Mouse (Mus musculus): ENCODE data around the gene Grid2. TPM values are rescaled to one million over a fixed set of nuclear protein-coding genes. Genes with fewer than 3 reads are reported as not detected.

The Grid2 gene
- polyA plus RNA-seq (2021), result not detected

DNA sequence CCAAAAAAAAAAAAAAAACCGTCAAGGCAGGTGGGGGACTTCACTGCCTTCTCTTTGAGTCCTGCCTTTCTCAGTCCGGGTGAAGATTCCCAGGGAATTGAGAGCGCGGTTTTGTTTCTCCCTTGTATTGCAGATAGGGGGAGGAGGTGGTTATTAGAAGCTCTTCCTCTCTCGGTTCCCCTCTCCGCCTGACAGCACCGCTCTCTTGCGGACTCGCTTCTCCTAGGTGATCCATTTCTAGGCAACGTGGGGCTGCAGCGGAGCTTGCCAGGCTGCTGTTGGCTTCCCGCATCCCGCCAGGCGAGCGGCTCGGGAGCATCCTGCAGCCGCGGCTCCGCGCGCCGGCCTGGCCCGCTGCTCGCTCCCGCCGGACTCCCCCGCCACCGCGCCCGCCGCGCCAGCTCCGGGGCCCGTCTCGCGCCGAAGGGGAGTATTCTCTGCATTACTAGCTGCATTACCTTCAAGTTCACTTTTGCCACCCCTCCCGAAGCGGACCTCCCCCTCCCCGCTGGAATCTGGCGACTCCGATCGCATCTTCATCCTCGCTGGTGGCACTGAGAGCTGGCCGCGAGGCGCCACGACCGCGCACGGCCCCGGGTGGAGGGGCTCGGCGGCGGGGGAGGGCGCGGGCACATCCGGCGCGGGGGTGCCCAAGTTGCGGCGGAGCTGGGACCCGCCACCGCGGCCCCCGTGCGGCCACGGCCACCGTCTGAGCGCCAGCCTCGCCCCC, at the start of gene Grid2:
Gene Grid2 (plus strand): TSS at position 51 of the 730 bp plus-strand sequence.
- DNase-seq (ENCODE audit: low read depth, low spot score), result no peak
- POLR2A ChIA-PET, result no interaction called here
- in situ Hi-C loops (cut with MboI; ENCODE audit: low pct_unique_long_range_greater_than_20kb), result no loop called here

GRCm38 (mm10) chr6:63250738-63251137, 4.9 kb upstream of the Grid2 start:
- peaks cover 5% of the 10 kb centered on the region for H3K27me3 ChIP-seq
- in situ Hi-C loops (cut with MboI; ENCODE audit: low pct_unique_long_range_greater_than_20kb), result no loop called here
- no peak for DNase-seq (ENCODE audit: low read depth, low spot score)

More for the DNA sequence above, at the start of gene Grid2:
- no peak for ATAC-seq
- no peak for TF ChIP-seq CTCF (IDR thresholded peaks at IDR 0.05)
- CTCF ChIA-PET, result no interaction called here
- H3K27me3 ChIP-seq, result peaks cover 7% of the 10 kb centered on the region

GRCm38 (mm10) chr6:63256556-63257405, 1.1 kb downstream of the Grid2 start:
- DNase-seq (ENCODE audit: low read depth, low spot score) (no peak), ATAC-seq (no peak)
- POLR2A ChIA-PET, result no interaction called here
- CTCF ChIA-PET, result no interaction called here
- peaks cover 8% of the 10 kb centered on the region for H3K27me3 ChIP-seq
- no peak for TF ChIP-seq CTCF (IDR thresholded peaks at IDR 0.05)
- in situ Hi-C loops (cut with MboI; ENCODE audit: low pct_unique_long_range_greater_than_20kb), result no loop called here

More at GRCm38 (mm10) chr6:63250738-63251137, 4.9 kb upstream of the Grid2 start:
- ChIA-PET POLR2A (no interaction called here), CTCF (no interaction called here)
- no peak for ATAC-seq
- no peak for TF ChIP-seq CTCF (IDR thresholded peaks at IDR 0.05)

DNA sequence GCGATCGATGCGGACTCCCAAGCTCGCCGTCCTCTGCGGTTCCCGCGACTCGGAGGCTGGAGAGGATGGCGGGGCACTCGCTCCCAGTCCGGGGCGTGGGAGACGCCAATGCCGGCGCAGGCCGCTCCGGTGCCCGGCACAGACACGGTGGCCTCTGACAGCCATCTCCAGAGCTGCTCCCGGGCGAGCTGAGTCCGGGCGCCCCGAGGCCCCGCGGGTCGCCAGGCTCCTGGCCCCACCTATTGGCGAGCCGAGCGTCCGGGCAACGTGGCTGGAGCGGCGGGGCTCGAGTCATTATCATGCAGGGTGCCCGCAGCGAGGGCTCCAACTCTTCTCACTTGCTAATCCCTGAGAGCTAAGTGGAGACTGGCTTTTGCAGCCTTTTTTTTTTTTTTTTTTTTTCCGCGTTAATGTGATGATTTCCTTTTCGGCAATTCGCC, 1.8 kb downstream of the Grid2 start:
- CTCF ChIA-PET, result no interaction called here
- in situ Hi-C loops (cut with MboI; ENCODE audit: low pct_unique_long_range_greater_than_20kb), result no loop called here

GRCm38 (mm10) chr6:63257876-63258275, 2.2 kb downstream of the Grid2 start:
- ChIA-PET CTCF (no interaction called here), POLR2A (no interaction called here)
- TF ChIP-seq CTCF (IDR thresholded peaks at IDR 0.05), result no peak
- ATAC-seq (no peak), DNase-seq (ENCODE audit: low read depth, low spot score) (no peak)
- in situ Hi-C loops (cut with MboI; ENCODE audit: low pct_unique_long_range_greater_than_20kb), result no loop called here
- H3K27me3 ChIP-seq, result peaks cover 8% of the 10 kb centered on the region

More for the DNA sequence above, 1.8 kb downstream of the Grid2 start:
- TF ChIP-seq CTCF (IDR thresholded peaks at IDR 0.05), result no peak
- ATAC-seq, result no peak
- DNase-seq (ENCODE audit: low read depth, low spot score), result no peak
- POLR2A ChIA-PET, result no interaction called here
- peaks cover 8% of the 10 kb centered on the region for H3K27me3 ChIP-seq

GRCm38 (mm10) chr6:63259764-63260163, 4.1 kb downstream of the Grid2 start:
- in situ Hi-C loops (cut with MboI; ENCODE audit: low pct_unique_long_range_greater_than_20kb), result no loop called here
- CTCF ChIA-PET, result no interaction called here
- POLR2A ChIA-PET, result no interaction called here
- ATAC-seq (no peak), DNase-seq (ENCODE audit: low read depth, low spot score) (no peak)
- peaks cover 4% of the 10 kb centered on the region for H3K27me3 ChIP-seq
- no peak for TF ChIP-seq CTCF (IDR thresholded peaks at IDR 0.05)

GRCm38 (mm10) chr6:63284419-63284818, 28.7 kb downstream of the Grid2 start:
- DNase-seq (ENCODE audit: low read depth, low spot score), result no peak
- TF ChIP-seq CTCF (IDR thresholded peaks at IDR 0.05), result no peak
- no peak for ATAC-seq
- ChIA-PET POLR2A (no interaction called here), CTCF (no interaction called here)
- in situ Hi-C loops (cut with MboI; ENCODE audit: low pct_unique_long_range_greater_than_20kb), result no loop called here
- no peaks in the 10 kb centered on the region for H3K27me3 ChIP-seq

DNA sequence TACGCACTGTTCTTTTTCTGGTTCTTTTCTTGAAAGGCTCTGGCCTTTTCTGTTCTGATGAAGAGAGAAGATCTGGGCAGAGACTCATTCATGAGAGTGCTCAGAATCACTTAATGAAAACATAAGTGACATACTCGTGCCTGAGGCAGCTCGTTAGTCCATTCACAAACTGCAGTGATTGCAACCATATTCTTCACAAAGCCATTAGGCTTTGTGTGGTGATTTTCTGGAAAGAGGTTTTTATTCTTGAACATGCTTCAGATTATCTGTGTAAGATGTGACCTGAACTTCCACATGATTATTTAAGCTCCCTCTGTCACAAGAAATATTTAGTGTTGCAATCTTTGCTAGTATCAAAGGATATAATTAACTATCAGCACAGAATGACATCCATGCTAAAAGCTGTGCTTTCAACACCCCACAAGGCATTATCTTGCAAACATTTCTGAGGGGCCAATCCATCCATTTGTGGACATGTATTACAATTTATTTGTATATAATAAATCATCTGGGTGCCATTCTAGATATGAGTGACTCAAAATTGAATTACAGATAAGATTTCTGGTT, 86.8 kb downstream of the Grid2 start:
- in situ Hi-C loops (cut with MboI; ENCODE audit: low pct_unique_long_range_greater_than_20kb), result no loop called here
- ChIA-PET CTCF (no interaction called here), POLR2A (no interaction called here)
- no peak for DNase-seq (ENCODE audit: low read depth, low spot score)
- no peak for TF ChIP-seq CTCF (IDR thresholded peaks at IDR 0.05)
- no peaks in the 10 kb centered on the region for H3K27me3 ChIP-seq
- ATAC-seq, result no peak

- H3K27me3 ChIP-seq, result no peaks in the 10 kb centered on the region
- in situ Hi-C loops (cut with MboI; ENCODE audit: low pct_unique_long_range_greater_than_20kb), result no loop called here
- ChIA-PET POLR2A (no interaction called here), CTCF (no interaction called here)
- DNase-seq (ENCODE audit: low read depth, low spot score) (no peak), ATAC-seq (no peak)
- no peak for TF ChIP-seq CTCF (IDR thresholded peaks at IDR 0.05)
These were observed 91.3 kb downstream of the Grid2 start for GRCm38 (mm10) chr6:63347015-63347414.

GRCm38 (mm10) chr6:63381061-63381611, 125.5 kb downstream of the Grid2 start:
- CTCF ChIA-PET, result interaction anchor here (0.7 kb wide), 1 partner anchor 10 kb away, joined by 3 read pairs; no protein-coding TSS in a partner anchor
- ATAC-seq (no peak), DNase-seq (ENCODE audit: low read depth, low spot score) (no peak)
- H3K27me3 ChIP-seq, result no peaks in the 10 kb centered on the region
- POLR2A ChIA-PET, result no interaction called here
- no peak for TF ChIP-seq CTCF (IDR thresholded peaks at IDR 0.05)
- in situ Hi-C loops (cut with MboI; ENCODE audit: low pct_unique_long_range_greater_than_20kb), result no loop called here

- no peak for TF ChIP-seq CTCF (IDR thresholded peaks at IDR 0.05)
- CTCF ChIA-PET, result interaction anchor here (0.7 kb wide), 1 partner anchor 15 kb away, joined by 3 read pairs; no protein-coding TSS in a partner anchor
- DNase-seq (ENCODE audit: low read depth, low spot score), result no peak
- H3K27me3 ChIP-seq, result no peaks in the 10 kb centered on the region
- in situ Hi-C loops (cut with MboI; ENCODE audit: low pct_unique_long_range_greater_than_20kb), result no loop called here
- no peak for ATAC-seq
- POLR2A ChIA-PET, result no interaction called here
These were observed 146.0 kb downstream of the Grid2 start for GRCm38 (mm10) chr6:63401698-63402097.
